Mouse (Mus musculus) heart, adult 9 months (tissue): ENCODE measurements around the gene Sorl1.

ENCODE experiments used
- DNase-seq, 2 experiments: peaks; one replicate each; pipeline ENCODE4 v3.0.0; 2022; ENCODE audit warnings: low spot score in 2 of 2

Sorl1 gene

GRCm38 (mm10) chr9:42123713-42124576 is at the start of gene Sorl1:
Gene Sorl1, minus strand, starts transcription at chr9:42124297.
- DNase-seq, result peak; percentile 45 to 52

GRCm38 (mm10) chr9:42173781-42174180 is 49.7 kb upstream of the Sorl1 start:
- DNase-seq, result no peak

GRCm38 (mm10) chr9:42169491-42169890 is 45.4 kb upstream of the Sorl1 start:
- no peak for DNase-seq

GRCm38 (mm10) chr9:42169025-42169424 is 44.9 kb upstream of the Sorl1 start:
- DNase-seq, result no peak

GRCm38 (mm10) chr9:42164930-42165329 is 40.8 kb upstream of the Sorl1 start:
- no peak for DNase-seq

- DNase-seq, result no peak
These were observed 38.9 kb upstream of the Sorl1 start for GRCm38 (mm10) chr9:42163011-42163410.

GRCm38 (mm10) chr9:42159376-42159775 is 35.3 kb upstream of the Sorl1 start:
- no peak for DNase-seq

- no peak for DNase-seq
These were observed 34.6 kb upstream of the Sorl1 start for GRCm38 (mm10) chr9:42158652-42159051.

GRCm38 (mm10) chr9:42157981-42158380 is 33.9 kb upstream of the Sorl1 start:
- no peak for DNase-seq

GRCm38 (mm10) chr9:42156566-42156965 is 32.5 kb upstream of the Sorl1 start:
- DNase-seq, result no peak

GRCm38 (mm10) chr9:42154682-42155081 is 30.6 kb upstream of the Sorl1 start:
- no peak for DNase-seq

GRCm38 (mm10) chr9:42148816-42149215 is 24.7 kb upstream of the Sorl1 start:
- DNase-seq, result no peak

GRCm38 (mm10) chr9:42148036-42148435 is 23.9 kb upstream of the Sorl1 start:
- no peak for DNase-seq

- peak in 1 of 2 experiments; percentile 31 for DNase-seq
These were observed 22.4 kb upstream of the Sorl1 start for GRCm38 (mm10) chr9:42146463-42146862.

- no peak for DNase-seq
These were observed 17.6 kb upstream of the Sorl1 start for GRCm38 (mm10) chr9:42141549-42142210.

GRCm38 (mm10) chr9:42138248-42138858 is 14.3 kb upstream of the Sorl1 start:
- peak in 1 of 2 experiments; percentile 4 for DNase-seq

GRCm38 (mm10) chr9:42137578-42137977 is 13.5 kb upstream of the Sorl1 start:
- no peak for DNase-seq

GRCm38 (mm10) chr9:42130793-42131760 is 7.0 kb upstream of the Sorl1 start:
- DNase-seq, result no peak

GRCm38 (mm10) chr9:42127983-42128382 is 3.9 kb upstream of the Sorl1 start:
- no peak for DNase-seq

GRCm38 (mm10) chr9:42125262-42125982 is 1.3 kb upstream of the Sorl1 start:
- DNase-seq, result no peak

GRCm38 (mm10) chr9:42123204-42123603 is 893 bp downstream of the Sorl1 start:
- no peak for DNase-seq
